Mouse (Mus musculus) cerebellum, adult 18-20 months (tissue): ENCODE measurements around the gene Gm9857.
A peak's percentile ranks its signal among the peaks of the same experiment; 100 is the strongest.

Source experiments
- DNase-seq, 2 experiments: peaks; one replicate each; pipeline ENCODE4 v3.0.0; 2021

Gm9857 gene

DNA sequence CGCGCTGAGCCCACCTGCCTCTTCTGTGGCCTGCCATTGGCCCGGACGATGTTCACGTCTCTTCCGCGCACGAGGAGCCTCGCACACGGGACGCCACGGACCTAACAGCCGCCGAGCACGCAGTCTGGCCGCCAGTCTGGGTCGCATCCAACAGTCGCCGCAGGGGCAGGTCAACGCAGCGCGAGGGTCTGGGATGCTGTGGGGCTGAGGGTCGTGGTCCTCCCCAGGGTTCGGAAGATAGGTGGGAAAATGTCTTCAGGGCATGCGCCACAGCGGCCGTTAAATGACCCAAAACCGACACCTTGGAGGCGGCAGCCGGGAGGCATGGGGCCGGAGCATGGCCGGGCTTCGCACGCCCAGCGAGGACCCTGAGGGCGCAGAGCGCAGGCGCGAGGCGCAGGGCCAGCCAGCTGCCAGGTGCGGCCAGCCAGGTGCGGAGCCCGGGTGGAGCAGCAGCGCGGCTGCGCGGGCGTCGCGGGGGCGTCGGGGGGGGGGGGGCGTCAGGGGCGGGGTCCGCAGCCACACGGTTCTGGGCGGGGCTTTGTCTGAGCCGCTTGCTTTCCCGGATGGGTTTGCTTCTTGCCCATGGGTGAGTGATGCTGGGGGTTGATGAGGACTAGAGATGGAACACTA is at the start of gene Gm9857:
Gene Gm9857 (minus strand): TSS at position 445 of the 633 bp plus-strand sequence.
- peak in 1 of 2 experiments; percentile 26 for DNase-seq

GRCm38 (mm10) chr3:108987009-108987659 is 46.9 kb upstream of the Gm9857 start:
- DNase-seq, result no peak

DNA sequence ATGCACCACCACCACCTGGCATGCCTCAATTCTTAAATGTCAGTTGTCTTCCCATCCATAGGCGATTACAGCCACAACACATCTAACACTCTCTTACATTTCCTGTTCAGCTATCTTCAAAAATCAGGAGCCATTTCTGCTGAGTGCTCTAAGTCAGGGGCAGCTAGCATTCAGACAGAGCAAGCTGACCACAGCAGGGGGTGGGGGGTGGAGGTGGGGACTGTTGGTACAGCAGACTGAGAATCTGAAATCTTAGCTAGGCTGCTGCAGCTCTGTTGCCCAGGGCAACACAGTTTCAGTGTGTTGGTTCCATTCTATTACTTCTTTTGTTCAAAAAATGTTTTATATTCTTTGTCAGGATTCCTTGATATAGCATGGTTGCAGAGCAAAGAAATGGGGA is 46.3 kb upstream of the Gm9857 start:
- no peak for DNase-seq

DNA sequence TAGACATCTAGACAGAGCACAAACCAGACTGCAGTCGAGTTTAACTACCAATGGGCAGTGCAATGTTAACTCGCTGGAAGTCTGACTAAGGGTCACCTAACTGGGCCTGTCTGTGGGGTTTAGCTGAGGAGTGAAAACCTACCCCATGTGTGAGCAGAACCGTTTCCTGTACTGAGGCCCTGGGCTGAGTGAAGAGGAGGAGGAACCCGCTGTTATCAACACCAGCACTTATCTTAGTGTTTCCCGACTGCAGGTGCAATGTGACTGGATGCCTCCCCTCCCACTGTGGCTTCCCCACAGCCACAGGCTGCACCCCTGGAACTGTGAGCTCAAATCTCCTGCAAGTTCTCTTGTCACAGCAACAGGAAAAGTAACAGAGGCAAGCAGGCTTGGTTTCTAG is 43.7 kb upstream of the Gm9857 start:
- no peak for DNase-seq

DNA sequence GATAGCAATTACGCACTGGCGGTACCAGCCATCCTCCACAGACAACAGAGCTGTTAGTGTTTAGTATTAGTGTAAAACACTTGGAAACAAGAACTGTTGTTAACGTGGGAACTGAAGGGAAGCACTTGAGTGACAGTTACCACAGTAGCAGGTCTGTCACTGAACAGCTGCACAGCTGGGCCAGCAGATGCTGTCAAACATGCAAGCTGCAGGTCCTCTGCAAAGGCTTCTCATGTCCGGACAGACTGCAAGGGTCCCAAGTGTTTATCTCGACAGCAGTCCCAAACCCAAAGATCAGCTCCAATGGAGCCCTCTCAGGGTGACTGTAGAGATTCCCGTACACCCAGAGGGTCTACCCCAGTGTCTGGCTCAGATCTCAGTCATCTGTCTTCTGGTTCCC is 41.7 kb upstream of the Gm9857 start:
- DNase-seq, result no peak

- DNase-seq, result no peak
These were observed 37.2 kb upstream of the Gm9857 start for GRCm38 (mm10) chr3:108977340-108978030.

DNA sequence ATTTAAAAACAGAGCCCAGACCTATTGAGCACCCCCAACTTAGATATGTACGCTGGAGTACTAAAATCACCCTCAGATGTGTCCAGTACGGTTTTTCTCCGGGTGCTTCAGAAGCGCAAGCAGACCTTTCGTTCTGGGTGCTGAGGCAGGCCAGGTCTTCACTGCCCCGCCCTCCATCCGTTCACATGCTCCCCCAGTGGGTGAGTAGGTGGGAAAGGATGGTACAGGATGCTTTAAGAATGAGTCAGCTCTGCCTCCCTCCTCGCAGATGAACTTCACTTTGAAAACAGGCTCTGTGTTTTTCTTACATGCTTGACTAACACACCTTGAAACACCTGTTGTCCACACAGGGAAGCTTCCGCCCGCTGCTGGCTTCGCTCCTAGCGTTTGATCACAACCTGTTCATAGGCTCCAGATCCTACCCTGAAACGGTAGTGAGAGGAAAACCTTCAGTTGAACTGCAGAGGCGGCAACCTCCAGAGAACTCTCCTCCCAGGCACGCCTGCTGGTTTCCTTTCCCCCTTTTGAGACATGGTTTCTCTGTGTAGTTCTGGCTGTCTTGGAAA is 34.8 kb upstream of the Gm9857 start:
- DNase-seq, result peak; percentile 21 to 42

- DNase-seq, result no peak
These were observed 33.9 kb upstream of the Gm9857 start for GRCm38 (mm10) chr3:108973980-108974660.

GRCm38 (mm10) chr3:108966051-108966450 is 25.8 kb upstream of the Gm9857 start:
- no peak for DNase-seq

GRCm38 (mm10) chr3:108964361-108965044 is 24.3 kb upstream of the Gm9857 start:
- DNase-seq, result peak; percentile 20 to 26

DNA sequence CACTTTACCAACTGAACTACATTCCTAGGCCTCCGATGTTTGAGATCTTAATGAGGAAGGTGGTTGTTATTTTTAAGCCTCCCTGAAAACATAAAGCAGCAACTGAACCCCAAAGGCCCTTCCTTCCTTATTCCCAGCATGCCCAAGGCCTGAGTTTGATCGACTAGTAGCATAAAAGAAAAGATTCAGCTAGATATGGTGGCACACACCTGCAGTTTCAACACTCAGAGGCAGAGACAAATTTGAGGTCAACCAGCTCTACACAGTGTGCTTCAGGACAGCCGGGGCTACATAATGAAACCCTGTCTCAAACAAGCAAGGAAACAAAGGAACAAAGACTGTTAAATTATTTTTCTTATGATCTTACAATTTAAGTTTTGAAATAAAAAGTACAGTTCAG is 23.5 kb upstream of the Gm9857 start:
- DNase-seq, result no peak

- DNase-seq, result no peak
These were observed 23.0 kb upstream of the Gm9857 start for GRCm38 (mm10) chr3:108963278-108963677.

DNA sequence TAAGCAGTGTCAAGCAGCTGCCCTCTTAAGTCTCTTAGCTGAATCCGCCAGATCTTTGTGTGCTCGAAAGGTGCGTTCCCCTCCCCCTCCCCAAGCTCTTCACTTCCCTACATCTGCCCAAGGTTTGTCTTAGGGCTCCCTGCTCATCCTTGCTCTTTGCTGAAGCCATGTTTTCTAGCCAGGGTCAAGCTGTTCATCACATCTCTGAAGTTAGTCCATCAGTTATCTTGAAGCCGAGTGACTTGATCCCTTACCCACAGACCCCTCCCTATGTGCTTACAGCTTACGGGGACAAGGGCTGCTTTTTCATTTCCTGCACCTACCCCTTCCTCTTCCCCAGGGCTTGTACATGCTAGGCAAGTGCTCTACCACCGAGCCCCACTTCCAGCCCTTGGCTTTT is 21.4 kb upstream of the Gm9857 start:
- DNase-seq, result no peak

DNA sequence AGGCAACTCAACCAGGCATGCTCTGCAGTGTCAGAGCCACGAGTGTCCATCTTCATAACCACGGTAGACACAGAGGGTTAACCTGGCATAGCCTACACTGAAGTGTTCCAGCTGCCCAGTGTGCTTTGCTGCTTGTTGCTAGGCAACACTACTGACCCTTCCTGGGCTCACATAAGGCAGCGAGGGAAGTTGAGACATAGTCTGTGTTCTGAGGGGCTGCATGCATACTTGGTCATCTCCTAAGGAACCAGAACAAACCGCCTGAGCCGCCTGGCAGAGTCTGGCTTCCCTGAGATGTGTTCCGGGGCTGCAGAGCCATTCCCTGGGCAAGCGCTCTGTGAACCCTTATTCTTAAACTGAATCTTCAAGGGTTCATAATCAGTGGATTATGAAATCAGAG is 21.0 kb upstream of the Gm9857 start:
- DNase-seq, result peak in 1 of 2 experiments; percentile 22

DNA sequence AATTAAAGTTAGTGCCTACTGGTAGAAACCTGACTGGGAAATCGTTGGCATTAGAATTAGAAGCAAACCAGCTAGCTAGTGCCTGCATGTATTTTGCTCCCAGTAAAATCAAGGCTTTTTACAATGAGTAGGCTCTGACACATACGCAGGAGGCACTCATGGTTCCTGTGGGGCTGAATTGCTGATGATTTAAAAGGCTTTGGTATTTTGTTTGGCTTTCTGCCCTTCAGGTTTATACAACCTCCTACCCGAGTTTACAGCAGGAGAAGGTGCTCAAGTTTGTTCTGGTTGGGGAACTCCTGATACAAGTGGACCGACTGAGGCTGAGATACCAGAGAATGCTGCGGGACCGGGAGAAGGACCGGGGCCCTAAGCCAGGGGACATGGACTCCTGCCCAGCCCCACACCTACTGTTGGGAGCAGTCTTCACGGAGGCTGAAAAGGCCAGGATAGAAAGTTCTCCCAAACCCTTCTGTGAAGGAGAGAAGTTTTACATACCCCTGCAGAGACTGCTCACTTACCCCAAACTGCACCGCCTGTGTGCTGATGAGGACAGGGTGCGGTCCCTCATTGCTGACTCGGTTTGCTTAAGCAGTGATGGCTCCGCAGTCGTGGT is 19.5 kb upstream of the Gm9857 start:
- DNase-seq, result peak in 1 of 2 experiments; percentile 21

DNA sequence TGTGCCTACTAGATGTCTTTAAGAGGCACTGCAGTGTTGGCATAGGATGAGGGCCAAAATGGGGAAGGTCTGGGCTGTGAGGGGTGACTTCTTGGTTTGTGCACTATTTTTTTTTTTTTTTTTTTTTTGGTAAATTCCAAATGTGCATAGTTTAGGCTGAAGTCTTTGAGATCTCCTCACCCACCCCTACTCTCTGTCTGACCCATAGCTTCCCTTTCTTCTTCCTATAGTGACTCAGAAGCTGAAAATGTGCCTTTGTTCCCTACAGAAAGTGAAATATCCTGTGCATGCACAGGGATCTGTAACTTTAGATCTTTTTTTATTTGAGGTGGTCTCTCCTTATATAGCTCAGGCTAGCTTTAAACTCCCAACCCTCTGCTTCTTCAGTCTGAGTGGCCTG is 17.7 kb upstream of the Gm9857 start:
- no peak for DNase-seq

GRCm38 (mm10) chr3:108940996-108941395 is 751 bp upstream of the Gm9857 start:
- DNase-seq, result no peak

GRCm38 (mm10) chr3:108939573-108939972 is 672 bp downstream of the Gm9857 start, which contains the start of gene Henmt1:
Gene Henmt1 (plus strand): TSS chr3:108939873.
- DNase-seq, result no peak

- no peak for DNase-seq
These were observed 1.6 kb downstream of the Gm9857 start for GRCm38 (mm10) chr3:108938691-108939090.

GRCm38 (mm10) chr3:108933557-108933956 is 6.7 kb downstream of the Gm9857 start:
- no peak for DNase-seq

GRCm38 (mm10) chr3:108926308-108926707 is 13.9 kb downstream of the Gm9857 start:
- no peak for DNase-seq

DNA sequence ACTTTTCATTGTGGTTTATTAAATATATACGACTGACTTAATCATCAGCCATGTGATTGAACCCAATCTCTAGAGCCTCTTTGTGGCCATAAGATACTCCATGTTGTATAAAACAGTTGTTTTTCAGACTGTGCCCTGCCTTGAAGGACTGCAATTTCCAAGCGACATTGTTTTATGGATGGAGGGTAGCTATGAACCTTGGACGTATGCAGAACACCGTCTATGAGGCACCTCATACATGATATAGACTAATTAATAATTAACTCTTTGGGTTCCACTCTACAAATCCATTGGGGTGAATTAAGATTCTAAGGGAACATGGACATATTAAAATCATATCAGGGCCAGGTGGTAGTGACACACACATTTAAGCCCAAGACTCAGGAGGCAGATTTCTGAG is 14.6 kb downstream of the Gm9857 start:
- no peak for DNase-seq
